Mouse (Mus musculus): ENCODE data around the gene Sardh. TPM values are rescaled to one million over a fixed set of nuclear protein-coding genes. Genes with fewer than 3 reads are reported as not detected.
A peak's percentile ranks its signal among the peaks of the same experiment; 100 is the strongest.

Sardh gene
- polyA plus RNA-seq, 1 experiment from 2014 or later = 3.7 TPM

DNA sequence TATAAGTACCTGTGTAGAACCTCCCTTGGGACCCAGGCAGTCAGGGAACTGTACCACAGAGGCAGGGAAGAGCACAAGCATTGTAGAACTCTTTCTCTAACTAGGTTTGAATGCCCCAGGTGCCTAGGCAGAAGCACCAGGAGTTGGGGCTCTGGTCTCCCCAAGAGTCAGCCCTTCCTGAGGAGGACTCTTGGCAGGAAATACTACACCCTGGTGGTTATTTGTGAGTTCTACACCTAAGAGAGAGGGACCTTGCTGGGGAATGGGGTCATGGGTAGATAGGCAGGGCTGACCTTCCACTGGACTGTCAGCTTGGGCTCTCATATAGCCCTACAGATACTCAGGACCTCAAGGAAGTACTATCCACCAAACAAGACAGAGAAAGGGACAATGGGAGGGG is 3.3 kb upstream of the Sardh start:
- Histone ChIP-seq H3K27me3 (no peaks in the 10 kb centered on the region), H3K27ac (no peak overlapping the region), H3K4me2 (replicated peaks) (no peak overlapping the region), H3K4me3 (replicated peaks) (no peak overlapping the region), H3K4me1 (replicated peaks) (no peaks in the 10 kb centered on the region), H3K9ac (replicated peaks) (no peak overlapping the region), H3K36me3 (no peaks in the 10 kb centered on the region), H3K9me3 (no peaks in the 10 kb centered on the region)
- ATAC-seq = no peak

- no peak overlapping the region for H3K9ac ChIP-seq (replicated peaks)
- no peak overlapping the region for H3K27ac ChIP-seq
- 61% methylated on average over 2 of the region's 2 CpGs for WGBS
- no peaks in the 10 kb centered on the region for H3K9me3 ChIP-seq
- no peaks in the 10 kb centered on the region for H3K4me1 ChIP-seq (replicated peaks)
- no peak for ATAC-seq
- H3K36me3 ChIP-seq = no peaks in the 10 kb centered on the region
- no peaks in the 10 kb centered on the region for H3K27me3 ChIP-seq
- H3K4me3 ChIP-seq (replicated peaks) = no peak overlapping the region
- H3K4me2 ChIP-seq (replicated peaks) = no peak overlapping the region
Measured at GRCm38 (mm10) chr2:27247487-27247863, 662 bp downstream of the Sardh start.

GRCm38 (mm10) chr2:27246712-27247486 is 1.2 kb downstream of the Sardh start:
- WGBS = 39% methylated on average over 7 of the region's 7 CpGs

DNA sequence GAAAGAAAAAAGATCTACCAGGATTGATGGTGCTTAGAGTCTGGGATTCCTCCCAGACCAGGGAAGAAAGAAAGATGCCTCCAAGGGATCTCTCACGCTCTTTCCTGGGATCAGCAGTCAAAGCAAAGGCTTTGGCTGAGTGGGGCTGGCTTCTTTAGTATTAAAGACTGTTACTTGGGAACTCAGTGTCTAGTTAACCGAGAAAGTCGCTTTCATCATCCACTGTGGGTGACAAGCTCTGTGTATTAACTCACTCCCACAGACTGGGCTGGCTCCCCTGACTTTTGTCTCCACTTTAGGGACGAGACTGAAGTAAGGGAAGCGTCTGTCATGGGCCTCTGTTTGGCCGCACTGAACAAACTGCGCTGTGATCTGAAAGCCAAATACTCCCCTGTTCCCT is 2.2 kb downstream of the Sardh start:
- H3K4me2 ChIP-seq (replicated peaks) = no peak overlapping the region
- no peaks in the 10 kb centered on the region for H3K36me3 ChIP-seq
- no peak for ATAC-seq
- no peaks in the 10 kb centered on the region for H3K27me3 ChIP-seq
- WGBS = 71% methylated on average over 7 of the region's 7 CpGs
- no peak overlapping the region for H3K27ac ChIP-seq
- H3K9me3 ChIP-seq = no peaks in the 10 kb centered on the region
- H3K9ac ChIP-seq (replicated peaks) = no peak overlapping the region
- no peaks in the 10 kb centered on the region for H3K4me1 ChIP-seq (replicated peaks)
- no peak overlapping the region for H3K4me3 ChIP-seq (replicated peaks)

More at GRCm38 (mm10) chr2:27246712-27247486, 1.2 kb downstream of the Sardh start:
- Histone ChIP-seq H3K9ac (replicated peaks) (no peak overlapping the region), H3K27me3 (no peaks in the 10 kb centered on the region), H3K27ac (no peak overlapping the region), H3K4me2 (replicated peaks) (0 out of 2 replicates have a peak overlapping the region, but pooled peaks have one; percentile 9), H3K4me3 (replicated peaks) (no peak overlapping the region), H3K9me3 (no peaks in the 10 kb centered on the region), H3K36me3 (no peaks in the 10 kb centered on the region), H3K4me1 (replicated peaks) (no peaks in the 10 kb centered on the region)
- ATAC-seq = peak; percentile 45

- no peaks in the 10 kb centered on the region for H3K36me3 ChIP-seq
- H3K4me2 ChIP-seq (replicated peaks) = no peak overlapping the region
- 18% methylated on average over 4 of the region's 4 CpGs for WGBS
- H3K27me3 ChIP-seq = no peaks in the 10 kb centered on the region
- 0 out of 2 replicates have a peak, but pooled peaks cover 1% of the 10 kb centered on the region for H3K4me1 ChIP-seq (replicated peaks)
- H3K9ac ChIP-seq (replicated peaks) = no peak overlapping the region
- H3K9me3 ChIP-seq = no peaks in the 10 kb centered on the region
- H3K27ac ChIP-seq = no peak overlapping the region
- ATAC-seq = peak; percentile 75
- no peak overlapping the region for H3K4me3 ChIP-seq (replicated peaks)
Measured at GRCm38 (mm10) chr2:27237342-27237741, 10.8 kb downstream of the Sardh start.

DNA sequence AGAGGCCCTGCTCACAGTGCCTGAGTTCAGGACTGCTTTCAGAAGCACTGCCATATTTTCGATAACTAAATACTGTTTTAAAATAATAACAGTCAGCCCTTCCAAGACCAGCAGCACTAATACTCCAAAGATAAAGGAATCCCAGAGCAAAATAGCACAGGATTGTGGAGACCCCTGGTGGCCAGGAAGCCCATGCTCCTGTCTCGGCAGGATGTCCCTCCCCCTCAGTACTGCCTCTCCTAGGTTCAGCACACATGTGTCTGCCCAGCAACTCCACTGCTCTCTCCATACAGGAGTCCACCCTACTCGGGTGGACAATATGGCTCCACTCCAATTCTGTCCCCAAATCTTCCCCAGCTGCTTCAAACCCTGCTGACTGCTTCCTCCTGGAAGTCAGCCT is 12.4 kb downstream of the Sardh start:
- WGBS = 23% methylated on average over 3 of the region's 3 CpGs
- Histone ChIP-seq H3K4me3 (replicated peaks) (no peak overlapping the region), H3K27ac (no peak overlapping the region), H3K4me2 (replicated peaks) (no peak overlapping the region), H3K36me3 (no peaks in the 10 kb centered on the region), H3K9me3 (no peaks in the 10 kb centered on the region), H3K9ac (replicated peaks) (no peak overlapping the region), H3K4me1 (replicated peaks) (0 out of 2 replicates have a peak, but pooled peaks cover 4% of the 10 kb centered on the region), H3K27me3 (no peaks in the 10 kb centered on the region)
- peak; percentile 67 for ATAC-seq

DNA sequence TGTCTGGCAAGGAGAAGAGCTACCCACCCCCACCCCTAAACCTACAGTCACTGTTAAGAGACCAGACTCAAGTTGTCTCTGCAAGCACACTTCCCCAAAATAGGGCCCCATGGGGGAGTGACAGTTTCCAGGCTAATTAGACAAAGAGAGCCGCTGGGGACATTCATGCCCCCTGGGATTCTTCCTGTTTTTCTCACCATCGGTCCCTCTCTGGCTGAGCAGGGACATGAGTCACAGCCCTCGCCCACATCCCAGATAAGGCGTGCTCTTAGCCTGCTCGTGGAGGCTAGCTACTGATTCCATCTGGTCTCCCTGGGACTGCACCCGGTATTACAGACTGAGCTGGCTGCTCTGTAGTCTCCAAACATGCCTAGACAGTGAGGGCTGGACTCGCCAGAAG is 15.8 kb downstream of the Sardh start:
- no peaks in the 10 kb centered on the region for H3K9me3 ChIP-seq
- WGBS = 36% methylated on average over 7 of the region's 7 CpGs
- H3K4me3 ChIP-seq (replicated peaks) = no peak overlapping the region
- ATAC-seq = no peak
- no peak overlapping the region for H3K4me2 ChIP-seq (replicated peaks)
- H3K27me3 ChIP-seq = no peaks in the 10 kb centered on the region
- no peak overlapping the region for H3K9ac ChIP-seq (replicated peaks)
- no peaks in the 10 kb centered on the region for H3K36me3 ChIP-seq
- no peak overlapping the region for H3K27ac ChIP-seq
- H3K4me1 ChIP-seq (replicated peaks) = 0 out of 2 replicates have a peak, but pooled peaks cover 4% of the 10 kb centered on the region

DNA sequence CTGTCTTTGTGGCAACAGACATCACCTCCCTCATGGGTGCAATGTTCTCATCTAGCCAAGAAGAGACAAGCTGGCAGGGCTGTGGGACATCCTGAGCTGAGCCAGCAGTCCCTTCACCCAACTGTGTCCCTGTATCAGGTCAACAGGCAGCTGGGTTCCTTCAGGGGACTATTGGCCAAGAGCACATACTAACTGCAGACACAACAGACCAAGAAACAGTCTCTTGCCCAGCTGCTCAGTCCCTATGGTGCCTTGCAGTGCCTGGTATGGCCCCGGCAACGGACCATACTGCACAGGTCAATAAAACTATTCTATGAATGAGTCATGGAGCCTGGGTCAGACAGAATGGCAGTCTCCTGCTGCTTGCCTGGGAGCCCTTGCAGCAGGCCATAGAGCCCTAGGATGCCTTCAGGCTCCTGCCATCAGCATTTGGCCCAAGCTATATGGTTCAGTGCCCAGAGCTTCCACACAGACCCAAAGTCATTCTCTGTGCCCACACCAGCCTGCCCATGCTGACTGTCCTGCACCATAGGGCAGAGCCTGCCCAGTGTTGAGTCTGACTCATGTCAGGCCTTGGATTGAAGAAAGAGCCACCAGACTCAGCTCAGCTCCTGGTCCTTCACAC is 18.5 kb downstream of the Sardh start:
- H3K4me3 ChIP-seq (replicated peaks) = no peak overlapping the region
- H3K9me3 ChIP-seq = no peaks in the 10 kb centered on the region
- H3K4me2 ChIP-seq (replicated peaks) = no peak overlapping the region
- no peak overlapping the region for H3K27ac ChIP-seq
- no peak for ATAC-seq
- WGBS = 73% methylated on average over 2 of the region's 2 CpGs
- no peaks in the 10 kb centered on the region for H3K27me3 ChIP-seq
- 0 out of 2 replicates have a peak, but pooled peaks cover 4% of the 10 kb centered on the region for H3K4me1 ChIP-seq (replicated peaks)
- no peaks in the 10 kb centered on the region for H3K36me3 ChIP-seq
- H3K9ac ChIP-seq (replicated peaks) = no peak overlapping the region

DNA sequence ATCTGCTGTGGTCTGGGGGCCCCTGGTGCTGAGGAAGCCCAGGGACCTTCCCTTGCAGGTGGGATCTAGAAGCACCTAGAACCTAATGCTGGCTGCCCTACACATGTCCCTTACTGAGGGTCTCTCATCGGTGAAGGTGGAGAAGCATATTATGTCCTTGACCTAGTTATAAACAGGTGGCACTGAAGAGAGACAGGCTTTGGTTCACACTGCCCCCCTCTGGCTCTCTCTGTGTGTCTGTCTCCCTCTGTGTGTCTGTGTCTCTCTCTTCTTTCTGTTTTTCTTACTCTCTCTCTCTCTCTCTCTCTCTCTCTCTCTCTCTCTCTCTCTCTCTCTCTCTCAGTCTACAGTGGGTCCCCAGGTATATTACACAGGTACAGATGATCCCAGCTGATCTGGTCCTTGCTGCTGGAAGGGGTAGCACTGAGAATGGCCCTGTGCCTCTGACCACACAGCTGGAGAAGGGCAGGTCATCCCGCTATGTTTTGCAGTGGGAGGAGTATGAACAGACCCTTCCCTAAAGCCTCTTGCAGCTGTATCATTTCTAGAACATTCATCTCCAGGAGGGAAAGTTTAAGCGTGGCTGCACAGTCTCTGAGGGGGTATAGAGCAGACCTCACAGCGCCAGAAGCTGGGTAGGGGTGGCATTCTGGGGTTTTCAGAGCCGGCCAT is 19.2 kb downstream of the Sardh start:
- 85% methylated on average over 5 of the region's 5 CpGs for WGBS
- H3K27ac ChIP-seq = no peak overlapping the region
- H3K4me3 ChIP-seq (replicated peaks) = no peak overlapping the region
- H3K4me2 ChIP-seq (replicated peaks) = no peak overlapping the region
- H3K4me1 ChIP-seq (replicated peaks) = 0 out of 2 replicates have a peak, but pooled peaks cover 4% of the 10 kb centered on the region
- no peak overlapping the region for H3K9ac ChIP-seq (replicated peaks)
- ATAC-seq = no peak
- no peaks in the 10 kb centered on the region for H3K9me3 ChIP-seq
- H3K36me3 ChIP-seq = no peaks in the 10 kb centered on the region
- H3K27me3 ChIP-seq = no peaks in the 10 kb centered on the region

- no peaks in the 10 kb centered on the region for H3K4me1 ChIP-seq (replicated peaks)
- no peak for ATAC-seq
- no peak overlapping the region for H3K4me2 ChIP-seq (replicated peaks)
- H3K36me3 ChIP-seq = no peaks in the 10 kb centered on the region
- H3K27ac ChIP-seq = no peak overlapping the region
- H3K4me3 ChIP-seq (replicated peaks) = no peak overlapping the region
- whole genome bisulfite sequencing = 70% methylated on average over 7 of the region's 7 CpGs
- H3K9ac ChIP-seq (replicated peaks) = no peak overlapping the region
- H3K9me3 ChIP-seq = no peaks in the 10 kb centered on the region
- no peaks in the 10 kb centered on the region for H3K27me3 ChIP-seq
Measured at GRCm38 (mm10) chr2:27226572-27226971, 21.6 kb downstream of the Sardh start.

DNA sequence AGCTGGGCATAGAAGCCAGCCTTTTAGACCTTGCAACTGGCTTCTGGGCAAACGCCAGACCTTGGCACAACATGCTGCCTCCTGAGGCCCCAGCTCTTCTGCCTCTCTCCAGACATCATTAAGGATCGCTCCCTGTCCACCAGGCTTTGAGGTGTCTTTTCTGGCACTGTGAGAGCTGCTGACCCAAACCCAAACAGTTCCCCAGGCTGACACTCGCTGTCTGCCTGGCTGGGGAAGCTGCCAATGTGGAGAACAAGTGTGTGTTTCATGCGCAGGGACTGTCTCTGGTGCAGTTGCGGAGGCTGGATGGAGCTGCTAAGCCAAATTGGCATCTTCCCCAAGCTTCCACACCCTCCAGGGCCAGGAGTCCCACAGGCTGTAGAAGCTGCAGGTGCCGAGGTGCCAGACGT is 25.1 kb downstream of the Sardh start:
- Histone ChIP-seq H3K9ac (replicated peaks) (no peak overlapping the region), H3K9me3 (no peaks in the 10 kb centered on the region), H3K4me3 (replicated peaks) (no peak overlapping the region), H3K27ac (no peak overlapping the region), H3K4me1 (replicated peaks) (no peaks in the 10 kb centered on the region), H3K36me3 (no peaks in the 10 kb centered on the region), H3K4me2 (replicated peaks) (no peak overlapping the region), H3K27me3 (no peaks in the 10 kb centered on the region)
- 84% methylated on average over 7 of the region's 7 CpGs for WGBS
- no peak for ATAC-seq

- Histone ChIP-seq H3K27ac (no peak overlapping the region), H3K9ac (replicated peaks) (no peak overlapping the region), H3K9me3 (no peaks in the 10 kb centered on the region), H3K4me2 (replicated peaks) (no peak overlapping the region), H3K4me1 (replicated peaks) (0 out of 2 replicates have a peak, but pooled peaks cover 2% of the 10 kb centered on the region), H3K27me3 (no peaks in the 10 kb centered on the region), H3K4me3 (replicated peaks) (no peak overlapping the region), H3K36me3 (no peaks in the 10 kb centered on the region)
- ATAC-seq = no peak
- WGBS = 91% methylated on average over 8 of the region's 8 CpGs
Measured at GRCm38 (mm10) chr2:27218569-27218968, 29.6 kb downstream of the Sardh start.
